Comparison of ENCODE assay signal across 10 mouse cellular contexts in genomic region chr1:74856439-74856720, GRCm38 (mm10). TPM values are rescaled to one million over a fixed set of nuclear protein-coding genes. Genes with fewer than 3 reads are reported as not detected.
DNase-seq lines count a peak whose midpoint lies in the region; ATAC-seq and TF ChIP-seq lines count a peak whose summit lies in the region.
"Had no signal": no experiment of that assay in that cellular context is flagged by ENCODE, and none has a peak within 500 bp of the region (broad histone marks: within the 10 kb centered on the region; RNA-seq: fewer than 3 reads in every experiment).

No protein-coding gene starts in this region.

- WGBS in forebrain, embryonic 15.5 days, result 4% methylated on average over 11 of the region's 11 CpGs
- 2% methylated on average over 11 of the region's 11 CpGs for WGBS in midbrain, embryonic 10.5 days

- no peak for TF ChIP-seq POLR2A in ES-Bruce4 (IDR thresholded peaks at IDR 0.05; ENCODE audit: insufficient read depth, low read length)

- no peaks in the 10 kb centered on the region for H3K9me3 ChIP-seq in ES-Bruce4 (replicated peaks; ENCODE audit: control insufficient read depth, insufficient read depth, low read length, poor library complexity, severe bottlenecking)
- no peaks in the 10 kb centered on the region for H3K9me3 ChIP-seq in forebrain, embryonic 15.5 days
- H3K9me3 ChIP-seq in midbrain, embryonic 10.5 days (replicated peaks), result no peaks in the 10 kb centered on the region

- no peak overlapping the region for H3K27ac ChIP-seq in ES-Bruce4 (ENCODE audit: insufficient read depth, low read length)
- no peak overlapping the region for H3K27ac ChIP-seq in forebrain, embryonic 15.5 days (replicated peaks)
- peak overlapping the region; percentile 94 for H3K27ac ChIP-seq in midbrain, embryonic 10.5 days (replicated peaks)
- H3K27ac ChIP-seq: liver, embryonic 14.5 days had no signal

- peak; percentile 50 for DNase-seq in cerebellum, adult 11-12 months
- DNase-seq in midbrain, embryonic 10.5 days (ENCODE audit: low spot score), result peak; percentile 40
- no peak for DNase-seq in adrenal gland, adult 2 months
- no peak for DNase-seq in layer of hippocampus, adult 18-20 months (ENCODE audit: low spot score in 2 of 2)
- no peak for DNase-seq in spleen, postnatal 36 days (ENCODE audit: low spot score in 2 of 2)
- DNase-seq: heart, postnatal 14 days had no signal

- H3K9ac ChIP-seq in ES-Bruce4 (ENCODE audit: low read depth, poor library complexity, severe bottlenecking), result no peak overlapping the region
- peak overlapping the region; percentile 82 for H3K9ac ChIP-seq in forebrain, embryonic 15.5 days (replicated peaks)
- H3K9ac ChIP-seq: liver, embryonic 14.5 days had no signal

- H3K4me2 ChIP-seq in forebrain, embryonic 15.5 days (replicated peaks), result peak overlapping the region; percentile 89

- no peak for TF ChIP-seq EP300 in ES-Bruce4 (IDR thresholded peaks at IDR 0.05; ENCODE audit: insufficient read depth, low read depth, low read length)

- H3K27me3 ChIP-seq in ES-Bruce4 (ENCODE audit: control insufficient read depth, insufficient read depth, low read length, poor library complexity, severe bottlenecking), result peaks cover 15% of the 10 kb centered on the region
- peaks cover 27% of the 10 kb centered on the region for H3K27me3 ChIP-seq in forebrain, embryonic 15.5 days
- H3K27me3 ChIP-seq in midbrain, embryonic 10.5 days (ENCODE audit: low read depth, poor library complexity, severe bottlenecking), result peaks cover 92% of the 10 kb centered on the region

- H3K36me3 ChIP-seq in ES-Bruce4 (ENCODE audit: control insufficient read depth, insufficient read depth, low read length, poor library complexity, severe bottlenecking), result no peaks in the 10 kb centered on the region
- H3K36me3 ChIP-seq in forebrain, embryonic 15.5 days, result no peaks in the 10 kb centered on the region
- no peaks in the 10 kb centered on the region for H3K36me3 ChIP-seq in midbrain, embryonic 10.5 days

- no peak for ATAC-seq in cerebellum, adult (ENCODE audit: insufficient number of reproducible peaks, low FRiP score, low TSS enrichment)
- no peak for ATAC-seq in forebrain, embryonic 15.5 days (replicated peaks)

- H3K4me1 ChIP-seq in ES-Bruce4 (ENCODE audit: control insufficient read depth, insufficient read depth, low read length), result peaks cover 5% of the 10 kb centered on the region
- H3K4me1 ChIP-seq in forebrain, embryonic 15.5 days, result peaks cover 53% of the 10 kb centered on the region
- H3K4me1 ChIP-seq in midbrain, embryonic 10.5 days, result peaks cover 88% of the 10 kb centered on the region

- no peak for TF ChIP-seq CTCF in ES-Bruce4 (IDR thresholded peaks at IDR 0.05; ENCODE audit: low read depth, low read length)

- peak overlapping the region; percentile 18 for H3K4me3 ChIP-seq in ES-Bruce4 (ENCODE audit: low read depth, low read length)
- peak overlapping the region; percentile 76 for H3K4me3 ChIP-seq in forebrain, embryonic 15.5 days
- peak overlapping the region; percentile 85 for H3K4me3 ChIP-seq in midbrain, embryonic 10.5 days

RNA-seq across cellular contexts. Expression of gene Cdk5r2, which starts 1.6 kb away (rescaled TPM):
- polyA plus RNA-seq in ES-Bruce4 (2011; ENCODE audit: insufficient read depth, insufficient read length, low read depth, missing spikeins), result 0.28 and 0.32 TPM in 2 replicates
- 2.1 and 2.4 TPM in 2 replicates for polyA plus RNA-seq in forebrain, embryonic 15.5 days (2015; fragmentation: Nextera tagmentation; extraction: Ambion mirVana)
- polyA plus RNA-seq in midbrain, embryonic 10.5 days (2016; fragmentation: Nextera tagmentation; extraction: Ambion mirVana), result 1.3 and 2.2 TPM in 2 replicates
- 1 to 10 TPM; 3.1 to 4.6 TPM for total RNA-seq in adrenal gland, adult 2 months (2021)
- 8.7 and 11.6 TPM in 2 replicates for polyA plus RNA-seq in adrenal gland, adult 2 months (2012; rRNA removed)
- total RNA-seq in layer of hippocampus, adult 18-20 months (2021), result 100 to 1,000 TPM; 203 to 204 TPM
- total RNA-seq: heart, postnatal 14 days had no signal

RNA-seq across cellular contexts. Expression of gene Fev, which starts 28.8 kb away (rescaled TPM):
- not detected in 2 replicates for polyA plus RNA-seq in ES-Bruce4 (2011; ENCODE audit: insufficient read depth, insufficient read length, low read depth, missing spikeins)
- polyA plus RNA-seq in forebrain, embryonic 15.5 days (2015; fragmentation: Nextera tagmentation; extraction: Ambion mirVana), result 0.46 TPM in 1 of 2 replicates, not detected in the other
- 0.36 TPM in 1 of 2 replicates, not detected in the other for polyA plus RNA-seq in midbrain, embryonic 10.5 days (2016; fragmentation: Nextera tagmentation; extraction: Ambion mirVana)
- 1 to 10 TPM; 1.3 to 2.0 TPM for total RNA-seq in adrenal gland, adult 2 months (2021)
- polyA plus RNA-seq in adrenal gland, adult 2 months (2012; rRNA removed), result 1.8 and 3.1 TPM in 2 replicates
- total RNA-seq in layer of hippocampus, adult 18-20 months (2021), result not detected
- total RNA-seq: heart, postnatal 14 days had no signal

RNA-seq across cellular contexts. Expression of gene Cryba2, which starts 36.6 kb away (rescaled TPM):
- polyA plus RNA-seq in ES-Bruce4 (2011; ENCODE audit: insufficient read depth, insufficient read length, low read depth, missing spikeins), result not detected in 2 replicates
- polyA plus RNA-seq in forebrain, embryonic 15.5 days (2015; fragmentation: Nextera tagmentation; extraction: Ambion mirVana), result not detected in 2 replicates
- polyA plus RNA-seq in midbrain, embryonic 10.5 days (2016; fragmentation: Nextera tagmentation; extraction: Ambion mirVana), result 0.26 TPM in 1 of 2 replicates, not detected in the other
- total RNA-seq in adrenal gland, adult 2 months (2021), result 1 to 10 TPM in 1 of 2 experiments, under 1 TPM in 1; 0.52 to 1.8 TPM
- 0.55 and 0.85 TPM in 2 replicates for polyA plus RNA-seq in adrenal gland, adult 2 months (2012; rRNA removed)
- under 1 TPM in 1 of 2 experiments, not detected in 1; 0.48 TPM for total RNA-seq in layer of hippocampus, adult 18-20 months (2021)
- total RNA-seq: heart, postnatal 14 days had no signal
- polyA plus RNA-seq: liver, embryonic 14.5 days had no signal

Comparison
In these comparisons a context has a peak if more than half of its experiments do, and no peak if none do; other contexts are left out.
1. DNase-seq: peak in cerebellum, adult 11-12 months (single experiment) and midbrain, embryonic 10.5 days (single experiment); none in adrenal gland, adult 2 months (single experiment), layer of hippocampus, adult 18-20 months (0 of 2) and spleen, postnatal 36 days (0 of 2).
2. H3K4me3 ChIP-seq: peak in every context shown above with its lines; median percentile 85 in midbrain, embryonic 10.5 days; 76 in forebrain, embryonic 15.5 days; 18 in ES-Bruce4.